Comparison of ENCODE assay signal across 8 mouse cellular contexts in the genomic region with DNA sequence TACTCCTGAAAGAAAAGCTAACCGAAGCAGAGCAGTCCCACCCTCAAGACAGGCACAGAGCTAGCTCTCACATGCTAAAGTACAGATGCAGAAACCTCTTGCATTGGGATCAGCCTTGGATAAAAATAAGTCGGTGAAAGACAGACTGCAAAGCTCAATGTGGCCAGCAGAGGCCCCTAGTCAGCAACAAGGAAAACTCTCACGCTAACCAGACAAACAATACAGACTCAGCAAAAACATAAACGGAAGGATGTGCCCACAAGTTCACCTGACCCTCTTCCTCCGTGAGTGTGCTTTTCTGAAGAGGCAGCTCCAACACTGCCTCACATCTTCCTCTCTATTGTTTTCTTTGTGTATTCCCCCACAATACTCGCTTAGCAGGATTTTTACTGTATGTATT.
DNase-seq lines count a peak whose midpoint lies in the region; ATAC-seq and TF ChIP-seq lines count a peak whose summit lies in the region.

No protein-coding gene starts in this region.

- ATAC-seq in erythroid progenitor cell, adult 5-6 weeks (replicated peaks; ENCODE audit: low FRiP score, poor library complexity, severe bottlenecking), result peak; percentile 80
- ATAC-seq in heart, embryonic 15.5 days (replicated peaks; ENCODE audit: insufficient number of reproducible peaks, insufficient read depth, low FRiP score, low read depth), result no peak
- ATAC-seq in liver, embryonic 12.5 days, result peak; percentile 71
- ATAC-seq in stomach, postnatal 0 days (ENCODE audit: low FRiP score, low TSS enrichment), result peak; percentile 41; the same call in 1 of the 2 replicates

- dilution Hi-C loops in CH12.LX (cut with MboI; ENCODE audit: extremely low pct_ligation_motif_present, extremely low pct_unique_long_range_greater_than_20kb, low sequenced_read_pairs), result no loop called here

- peaks cover 2 to 21% of the 10 kb centered on the region in 2 experiments; a peak in 2 of 4 replicates for H3K4me1 ChIP-seq in CH12.LX (ENCODE audit: control insufficient read depth in 1 of 2, insufficient read depth in 2 of 2)
- 0 out of 2 replicates have a peak, but pooled peaks cover 3% of the 10 kb centered on the region for H3K4me1 ChIP-seq in heart, embryonic 15.5 days (replicated peaks)
- peaks cover 43% of the 10 kb centered on the region for H3K4me1 ChIP-seq in liver, embryonic 12.5 days
- no peaks in the 10 kb centered on the region for H3K4me1 ChIP-seq in stomach, postnatal 0 days (replicated peaks; ENCODE audit: control insufficient read depth, insufficient read depth)

- peak; percentile 88 for DNase-seq in CH12.LX (ENCODE audit: extremely low read depth)
- peak; percentile 34 for DNase-seq in brain, embryonic 18.5 days (ENCODE audit: low read depth, low spot score)
- DNase-seq in kidney, postnatal 14 days, result peak; percentile 78
- peak; percentile 76 for DNase-seq in naive thymus-derived CD4-positive, alpha-beta T cell, adult 2 months (ENCODE audit: low read depth)
- peak; percentile 71 for DNase-seq in stomach, postnatal 0 days (ENCODE audit: low spot score)

- H3K4me3 ChIP-seq in CH12.LX (replicated peaks in 1 of 3; ENCODE audit: low read depth in 2 of 3, low read length in 2 of 3, poor library complexity in 1 of 3), result peak overlapping the region; percentile 36 to 44 (median 39)
- H3K4me3 ChIP-seq in heart, embryonic 15.5 days, result no peak overlapping the region
- peak overlapping the region; percentile 42 for H3K4me3 ChIP-seq in liver, embryonic 12.5 days
- no peak overlapping the region for H3K4me3 ChIP-seq in stomach, postnatal 0 days (ENCODE audit: low read depth, low read length)

- H3K36me3 ChIP-seq in CH12.LX (replicated peaks in 1 of 2; ENCODE audit: control insufficient read depth in 1 of 2, insufficient read depth in 1 of 2, low read length in 1 of 2), result peaks cover 0 to 7% of the 10 kb centered on the region in 2 experiments
- no peaks in the 10 kb centered on the region for H3K36me3 ChIP-seq in heart, embryonic 15.5 days
- H3K36me3 ChIP-seq in liver, embryonic 12.5 days, result no peaks in the 10 kb centered on the region
- no peaks in the 10 kb centered on the region for H3K36me3 ChIP-seq in stomach, postnatal 0 days (ENCODE audit: control insufficient read depth, insufficient read depth, low read length)

- peak; percentile 90 to 93 for TF ChIP-seq CTCF in CH12.LX (conservative IDR thresholded peaks at IDR 0.05 in 1 of 2, IDR thresholded peaks at IDR 0.05 in 1 of 2; ENCODE audit: low read depth in 2 of 2, low read length in 2 of 2)
- TF ChIP-seq CTCF in stomach, postnatal 0 days (IDR thresholded peaks at IDR 0.05; ENCODE audit: low read depth), result peak; percentile 86

- TF ChIP-seq EP300 in CH12.LX (IDR thresholded peaks at IDR 0.05; ENCODE audit: low read length), result peak; percentile 62; the same call in 1 of the 2 replicates
- no peak for TF ChIP-seq EP300 in stomach, postnatal 0 days (optimal IDR thresholded peaks at IDR 0.05)

- H3K9me3 ChIP-seq in CH12.LX (replicated peaks; ENCODE audit: low read length), result no peaks in the 10 kb centered on the region
- no peaks in the 10 kb centered on the region for H3K9me3 ChIP-seq in heart, embryonic 15.5 days (replicated peaks)
- H3K9me3 ChIP-seq in liver, embryonic 12.5 days (replicated peaks), result no peaks in the 10 kb centered on the region
- H3K9me3 ChIP-seq in stomach, postnatal 0 days (ENCODE audit: control insufficient read depth, low read length), result no peaks in the 10 kb centered on the region

- WGBS in heart, embryonic 15.5 days, result 12% methylated on average over 6 of the region's 6 CpGs
- 6% methylated on average over 6 of the region's 6 CpGs for WGBS in liver, embryonic 12.5 days (ENCODE audit: insufficient replicate concordance)
- 12% methylated on average over 6 of the region's 6 CpGs for WGBS in stomach, postnatal 0 days

- H3K79me2 ChIP-seq in CH12.LX (replicated peaks; ENCODE audit: control insufficient read depth, extremely low read depth, insufficient read depth, poor library complexity, severe bottlenecking), result peaks cover 5% of the 10 kb centered on the region; the same call in 1 of the 2 replicates

- H3K4me2 ChIP-seq in CH12.LX (ENCODE audit: insufficient read depth, low read depth, poor library complexity, severe bottlenecking), result peak overlapping the region; percentile 80
- H3K4me2 ChIP-seq in heart, embryonic 15.5 days, result peak overlapping the region; percentile 49
- peak overlapping the region; percentile 65 for H3K4me2 ChIP-seq in liver, embryonic 12.5 days
- 0 out of 2 replicates have a peak overlapping the region, but pooled peaks have one; percentile 23 for H3K4me2 ChIP-seq in stomach, postnatal 0 days (replicated peaks; ENCODE audit: low read depth)

- H3K9ac ChIP-seq in CH12.LX (ENCODE audit: insufficient read depth, low read depth), result peak overlapping the region; percentile 62
- no peak overlapping the region for H3K9ac ChIP-seq in heart, embryonic 15.5 days
- H3K9ac ChIP-seq in liver, embryonic 12.5 days, result peak overlapping the region; percentile 55
- H3K9ac ChIP-seq in stomach, postnatal 0 days (ENCODE audit: low read length), result no peak overlapping the region

- in situ Hi-C loops in CH12.LX (cut with MboI; ENCODE audit: low pct_ligation_motif_present, low pct_unique_long_range_greater_than_20kb, low sequenced_read_pairs), result no loop called here

- peak overlapping the region; percentile 80 for H3K27ac ChIP-seq in CH12.LX (ENCODE audit: insufficient read depth, low read depth)
- no peak overlapping the region for H3K27ac ChIP-seq in heart, embryonic 15.5 days
- H3K27ac ChIP-seq in liver, embryonic 12.5 days, result peak overlapping the region; percentile 72
- H3K27ac ChIP-seq in stomach, postnatal 0 days (replicated peaks), result no peak overlapping the region

- peak; percentile 69 for TF ChIP-seq POLR2A in CH12.LX (IDR thresholded peaks at IDR 0.05; ENCODE audit: low read depth, low read length)

- peak; percentile 77 for TF ChIP-seq RAD21 in CH12.LX (IDR thresholded peaks at IDR 0.05; ENCODE audit: low read depth, low read length)

- H3K27me3 ChIP-seq in CH12.LX (replicated peaks), result no peaks in the 10 kb centered on the region
- H3K27me3 ChIP-seq in heart, embryonic 15.5 days, result no peaks in the 10 kb centered on the region
- H3K27me3 ChIP-seq in liver, embryonic 12.5 days (replicated peaks), result no peaks in the 10 kb centered on the region
- no peaks in the 10 kb centered on the region for H3K27me3 ChIP-seq in stomach, postnatal 0 days (ENCODE audit: control insufficient read depth, insufficient read depth, low read length)

TF ChIP-seq in CH12.LX, 34 proteins besides CTCF, POLR2A, EP300 and RAD21 (continues in another document):
- TF ChIP-seq RCOR1 (conservative IDR thresholded peaks at IDR 0.05; ENCODE audit: low read depth, low read length) (0 out of 2 replicates have a peak, but pooled peaks have one; percentile 78), ETS1 (conservative IDR thresholded peaks at IDR 0.05; ENCODE audit: low read depth, low read length) (peak; percentile 89), POLR2AphosphoS2 (IDR thresholded peaks at IDR 0.05; ENCODE audit: low read depth, low read length) (no peak), PAX5 (IDR thresholded peaks at IDR 0.05; ENCODE audit: low read length) (no peak), CHD1 (IDR thresholded peaks at IDR 0.05; ENCODE audit: low read depth, low read length) (no peak), USF2 (conservative IDR thresholded peaks at IDR 0.05; ENCODE audit: low read depth, low read length) (no peak), MAX (IDR thresholded peaks at IDR 0.05; ENCODE audit: low read length) (peak; percentile 80), E2F4 (IDR thresholded peaks at IDR 0.05; ENCODE audit: insufficient replicate concordance, low read depth, low read length) (0 out of 2 replicates have a peak, but pooled peaks have one; percentile 24), ZKSCAN1 (IDR thresholded peaks at IDR 0.05; ENCODE audit: borderline replicate concordance, low read depth, low read length) (no peak), ZC3H11A (IDR thresholded peaks at IDR 0.05; ENCODE audit: low read depth, low read length) (peak; percentile 57; the same call in 1 of the 2 replicates), NRF1 (IDR thresholded peaks at IDR 0.05; ENCODE audit: low read depth, low read length) (no peak), SMC3 (IDR thresholded peaks at IDR 0.05; ENCODE audit: low read depth, low read length) (peak; percentile 92), USF1 (IDR thresholded peaks at IDR 0.05; ENCODE audit: low read depth, low read length) (no peak), MEF2A (IDR thresholded peaks at IDR 0.05; ENCODE audit: borderline replicate concordance, low read depth, low read length) (peak; percentile 75), BHLHE40 (IDR thresholded peaks at IDR 0.05; ENCODE audit: low read depth, low read length) (peak; percentile 95), GABPA (IDR thresholded peaks at IDR 0.05; ENCODE audit: insufficient replicate concordance, low read depth, low read length) (no peak), IRF4 (IDR thresholded peaks at IDR 0.05; ENCODE audit: low read depth, low read length) (peak; percentile 73), JUN (IDR thresholded peaks at IDR 0.05; ENCODE audit: insufficient read depth, low read depth, low read length) (no peak), SIN3A (IDR thresholded peaks at IDR 0.05; ENCODE audit: low read length) (peak; percentile 74; the same call in 1 of the 2 replicates), NELFE (IDR thresholded peaks at IDR 0.05; ENCODE audit: low read depth, low read length) (peak; percentile 48; the same call in 1 of the 2 replicates), ELF1 (IDR thresholded peaks at IDR 0.05; ENCODE audit: low read depth, low read length) (peak; percentile 75), MYC (IDR thresholded peaks at IDR 0.05; ENCODE audit: low read depth, low read length) (peak; percentile 82), TCF12 (IDR thresholded peaks at IDR 0.05; ENCODE audit: low read depth, low read length) (peak; percentile 86), MAZ (IDR thresholded peaks at IDR 0.05; ENCODE audit: low read depth, low read length) (0 out of 2 replicates have a peak, but pooled peaks have one; percentile 72), JUND (conservative IDR thresholded peaks at IDR 0.05; ENCODE audit: low read depth, low read length) (0 out of 2 replicates have a peak, but pooled peaks have one; percentile 46), ZNF384 (IDR thresholded peaks at IDR 0.05; ENCODE audit: low read depth, low read length) (no peak; the same call in 1 of the 2 replicates), UBTF (IDR thresholded peaks at IDR 0.05; ENCODE audit: low read depth, low read length) (no peak), CHD2 (IDR thresholded peaks at IDR 0.05; ENCODE audit: low read length) (no peak), ZMIZ1 (IDR thresholded peaks at IDR 0.05; ENCODE audit: low read depth, low read length) (peak; percentile 58; the same call in 1 of the 2 replicates), MAFK (IDR thresholded peaks at IDR 0.05; ENCODE audit: insufficient replicate concordance, low read length) (peak; percentile 100), TBP (conservative IDR thresholded peaks at IDR 0.05; ENCODE audit: low read depth, low read length) (peak; percentile 85)

Comparison
In these comparisons a context has a peak if more than half of its experiments do, and no peak if none do; other contexts are left out.
1. DNase-seq: peak in every context shown above with its lines; median percentile 88 in CH12.LX; 78 in kidney, postnatal 14 days; 76 in naive thymus-derived CD4-positive, alpha-beta T cell, adult 2 months; 71 in stomach, postnatal 0 days; 34 in brain, embryonic 18.5 days.
2. H3K27ac ChIP-seq: peak in CH12.LX (single experiment) and liver, embryonic 12.5 days (single experiment); none in heart, embryonic 15.5 days (single experiment) and stomach, postnatal 0 days (single experiment).
3. H3K4me2 ChIP-seq: peak in every context shown above with its lines; median percentile 80 in CH12.LX; 65 in liver, embryonic 12.5 days; 49 in heart, embryonic 15.5 days; 23 in stomach, postnatal 0 days.
4. H3K4me3 ChIP-seq: peak in CH12.LX (3 of 3) and liver, embryonic 12.5 days (single experiment); none in heart, embryonic 15.5 days (single experiment) and stomach, postnatal 0 days (single experiment).
5. H3K9ac ChIP-seq: peak in CH12.LX (single experiment) and liver, embryonic 12.5 days (single experiment); none in heart, embryonic 15.5 days (single experiment) and stomach, postnatal 0 days (single experiment).